Mouse (Mus musculus): ENCODE measurements around the gene Rgs10.

Rgs10 gene

GRCm38 (mm10) chr7:128417930-128418779, at the start of gene Rgs10:
Gene Rgs10, minus strand, starts transcription at chr7:128418758.
- DNase-seq (ENCODE audit: low read depth in 1 of 2, low spot score in 2 of 2), result peak in 1 of 2 experiments; percentile 27

GRCm38 (mm10) chr7:128462406-128462805, 43.8 kb upstream of the Rgs10 start:
- DNase-seq (ENCODE audit: low read depth in 1 of 2, low spot score in 2 of 2), result no peak

- DNase-seq (ENCODE audit: low read depth in 1 of 2, low spot score in 2 of 2), result peak; percentile 96
Observed at GRCm38 (mm10) chr7:128461285-128462215, 43.0 kb upstream of the Rgs10 start, which contains the start of gene Tial1. Gene Tial1, minus strand, starts transcription at chr7:128461717.

- no peak for DNase-seq (ENCODE audit: low read depth in 1 of 2, low spot score in 2 of 2)
Observed at GRCm38 (mm10) chr7:128460865-128461228, 42.3 kb upstream of the Rgs10 start.

GRCm38 (mm10) chr7:128460131-128460864, 41.7 kb upstream of the Rgs10 start:
- peak in 1 of 2 experiments; percentile 12 for DNase-seq (ENCODE audit: low read depth in 1 of 2, low spot score in 2 of 2)

GRCm38 (mm10) chr7:128459791-128460130, 41.2 kb upstream of the Rgs10 start:
- no peak for DNase-seq (ENCODE audit: low read depth in 1 of 2, low spot score in 2 of 2)

- no peak for DNase-seq (ENCODE audit: low read depth in 1 of 2, low spot score in 2 of 2)
Observed at GRCm38 (mm10) chr7:128458011-128458410, 39.5 kb upstream of the Rgs10 start.

GRCm38 (mm10) chr7:128452731-128453130, 34.2 kb upstream of the Rgs10 start:
- no peak for DNase-seq (ENCODE audit: low read depth in 1 of 2, low spot score in 2 of 2)

- no peak for DNase-seq (ENCODE audit: low read depth in 1 of 2, low spot score in 2 of 2)
Observed at GRCm38 (mm10) chr7:128440584-128440983, 22.0 kb upstream of the Rgs10 start.

- DNase-seq (ENCODE audit: low read depth in 1 of 2, low spot score in 2 of 2), result no peak
Observed at GRCm38 (mm10) chr7:128439251-128439650, 20.7 kb upstream of the Rgs10 start.

- DNase-seq (ENCODE audit: low read depth in 1 of 2, low spot score in 2 of 2), result no peak
Observed at GRCm38 (mm10) chr7:128438131-128438530, 19.6 kb upstream of the Rgs10 start.

GRCm38 (mm10) chr7:128433213-128433612, 14.7 kb upstream of the Rgs10 start:
- DNase-seq (ENCODE audit: low read depth in 1 of 2, low spot score in 2 of 2), result no peak

- DNase-seq (ENCODE audit: low read depth in 1 of 2, low spot score in 2 of 2), result no peak
Observed at GRCm38 (mm10) chr7:128432574-128432973, 14.0 kb upstream of the Rgs10 start.

GRCm38 (mm10) chr7:128422491-128422890, 3.9 kb upstream of the Rgs10 start:
- DNase-seq (ENCODE audit: low read depth in 1 of 2, low spot score in 2 of 2), result no peak

GRCm38 (mm10) chr7:128421701-128422100, 3.1 kb upstream of the Rgs10 start:
- DNase-seq (ENCODE audit: low read depth in 1 of 2, low spot score in 2 of 2), result no peak

GRCm38 (mm10) chr7:128419690-128420089, 1.1 kb upstream of the Rgs10 start:
- DNase-seq (ENCODE audit: low read depth in 1 of 2, low spot score in 2 of 2), result no peak

GRCm38 (mm10) chr7:128417226-128417929, 1.2 kb downstream of the Rgs10 start:
- no peak for DNase-seq (ENCODE audit: low read depth in 1 of 2, low spot score in 2 of 2)

- no peak for DNase-seq (ENCODE audit: low read depth in 1 of 2, low spot score in 2 of 2)
Observed at GRCm38 (mm10) chr7:128416664-128417063, 1.9 kb downstream of the Rgs10 start.

GRCm38 (mm10) chr7:128414433-128414832, 4.1 kb downstream of the Rgs10 start:
- no peak for DNase-seq (ENCODE audit: low read depth in 1 of 2, low spot score in 2 of 2)

GRCm38 (mm10) chr7:128412071-128412833, 6.3 kb downstream of the Rgs10 start:
- no peak for DNase-seq (ENCODE audit: low read depth in 1 of 2, low spot score in 2 of 2)

All from monocyte, adult 2 months (primary cell).